Mouse (Mus musculus) liver, postnatal 0 days (tissue): ENCODE results near the gene Trpv2.

Source experiments
- CTCF ChIP-seq: sonication (generic); IDR thresholded peaks from 2 replicates; pipeline ENCODE4 v1.5.1; 2016; ENCODE audit warnings: antibody characterized with exemption, low read depth
- EP300 ChIP-seq: IDR thresholded peaks from 2 replicates; pipeline ENCODE4 v1.6.1; 2016; ENCODE audit warnings: antibody characterized with exemption, low read depth, mild to moderate bottlenecking

DNA sequence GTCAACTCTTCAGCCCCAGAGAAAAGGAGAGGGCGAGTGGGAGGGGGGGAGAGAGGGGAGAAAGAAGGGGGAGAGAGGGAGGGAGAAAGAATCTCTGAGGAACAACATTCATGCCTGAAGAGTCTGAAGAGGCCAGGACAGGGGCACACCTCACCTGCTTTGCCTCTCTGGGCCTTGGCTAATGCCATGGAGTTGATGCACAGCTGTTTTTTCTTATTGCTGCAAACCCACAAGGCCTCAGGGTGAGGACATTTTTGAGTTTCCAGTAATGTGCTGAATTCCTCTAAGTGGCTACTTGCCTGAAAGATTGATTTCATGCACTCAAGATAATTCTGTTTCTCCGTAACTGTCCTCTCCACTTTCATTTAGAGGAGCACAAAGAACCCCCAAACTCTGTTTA lies 16.1 kb upstream of the Trpv2 start:
- TF ChIP-seq CTCF (no peak), EP300 (no peak)
